Mouse (Mus musculus) right cerebral cortex, postnatal 36 days (tissue): ENCODE data around the gene Pdzd2.

ENCODE experiments used
- DNase-seq, 2 experiments: peaks; one replicate each; pipeline ENCODE4 v3.0.0; 2022; ENCODE audit warnings: low spot score in 2 of 2, mixed read lengths in 1 of 2

Gene Pdzd2

DNA sequence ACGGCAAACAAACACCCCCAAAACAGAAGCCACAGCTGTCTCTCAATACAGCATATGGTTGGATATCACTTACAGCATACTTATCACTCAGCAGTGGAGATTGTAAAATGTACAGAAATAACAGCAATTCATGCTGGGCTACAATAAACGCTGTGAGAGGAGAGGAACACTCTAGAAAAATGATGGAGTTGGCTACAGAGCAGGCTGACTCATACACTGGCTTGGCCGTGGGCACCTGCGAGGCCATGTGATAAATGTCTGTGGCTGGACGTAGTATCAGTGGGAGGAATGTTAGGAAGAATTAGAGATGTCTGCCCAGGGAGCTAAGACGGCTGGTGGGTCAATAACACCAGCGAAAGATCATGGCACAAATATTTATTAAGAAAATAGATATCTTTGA lies 308.0 kb downstream of the Pdzd2 start:
- peak; percentile 20 to 29 for DNase-seq

DNA sequence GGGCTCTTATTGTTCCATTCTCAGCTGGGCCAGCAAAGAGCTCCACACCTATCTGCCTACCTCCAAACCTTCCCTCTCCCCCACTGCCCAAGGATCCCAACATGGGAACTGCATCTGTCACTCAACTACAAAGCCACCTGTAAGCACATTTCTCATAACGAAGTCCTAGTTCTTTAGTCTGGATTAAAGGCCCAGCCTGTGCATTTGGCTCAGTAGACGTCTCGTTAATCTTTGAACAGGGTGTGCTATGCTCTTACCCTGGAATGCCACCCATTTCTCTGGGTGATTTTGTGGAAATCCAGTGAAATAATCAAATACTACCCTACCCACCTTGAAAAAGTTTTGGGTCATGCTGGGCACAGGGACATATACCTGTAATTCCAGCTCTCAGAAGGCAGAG lies 308.5 kb downstream of the Pdzd2 start:
- DNase-seq: no peak

DNA sequence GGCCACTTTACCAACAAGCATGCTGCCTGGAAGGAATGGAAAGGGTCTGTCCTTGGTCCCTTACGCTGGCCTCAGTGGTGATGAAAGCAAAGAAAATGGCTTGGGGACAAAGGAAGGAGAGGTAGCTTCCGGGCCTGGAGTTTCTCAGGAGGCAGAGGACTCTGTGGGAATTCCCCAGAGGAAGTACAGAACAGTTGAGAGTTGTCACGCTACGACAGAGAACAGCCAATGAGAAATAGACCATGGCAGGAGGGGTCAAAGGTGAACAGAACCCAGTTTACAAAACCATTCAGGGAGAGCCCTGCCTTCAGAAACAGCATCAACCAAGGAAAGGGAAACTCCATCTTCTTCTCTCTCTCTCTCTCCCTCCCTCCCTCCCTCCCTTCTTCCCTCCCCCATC lies 309.1 kb downstream of the Pdzd2 start:
- no peak for DNase-seq

DNA sequence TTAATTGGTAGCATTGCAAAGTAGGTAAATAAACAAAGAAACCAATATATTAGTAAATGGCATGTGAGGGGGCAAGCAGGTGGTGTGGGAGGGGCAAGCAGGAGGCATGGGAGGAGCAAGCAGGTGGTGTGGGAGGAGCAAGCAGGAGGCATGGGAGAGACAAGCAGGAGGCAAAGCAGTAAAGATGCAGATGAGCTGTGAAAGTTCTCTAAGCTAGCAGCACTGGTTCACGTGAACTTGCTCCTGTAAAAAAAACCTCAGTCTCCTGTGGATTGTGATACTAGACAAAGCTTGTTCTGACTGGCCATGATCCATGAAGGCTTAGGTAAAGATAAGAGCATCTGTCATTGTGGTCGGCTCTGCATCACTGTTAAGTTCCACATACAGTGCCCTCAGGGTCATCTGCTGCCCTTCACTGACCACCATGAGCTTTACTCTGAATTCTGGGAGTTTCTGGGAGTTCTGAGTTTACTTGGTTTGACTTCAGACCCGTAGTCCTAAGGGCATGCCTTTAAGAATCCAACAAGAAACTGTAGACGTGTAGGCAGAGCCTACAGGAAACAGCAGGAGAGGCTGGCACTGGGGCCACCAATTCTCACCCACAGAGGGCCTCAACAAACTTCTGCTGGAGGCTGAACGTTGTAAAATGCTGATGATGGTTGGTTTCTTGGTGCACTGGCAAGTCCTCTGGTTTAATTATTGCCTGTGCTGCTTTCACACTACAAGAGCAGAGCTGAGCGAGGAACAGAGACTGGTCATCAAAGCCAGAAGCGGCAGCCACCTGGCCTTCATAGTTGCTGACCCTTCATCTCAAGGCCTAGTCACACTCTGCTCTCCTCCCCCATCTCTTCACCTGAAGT lies 309.9 kb downstream of the Pdzd2 start:
- DNase-seq: no peak

DNA sequence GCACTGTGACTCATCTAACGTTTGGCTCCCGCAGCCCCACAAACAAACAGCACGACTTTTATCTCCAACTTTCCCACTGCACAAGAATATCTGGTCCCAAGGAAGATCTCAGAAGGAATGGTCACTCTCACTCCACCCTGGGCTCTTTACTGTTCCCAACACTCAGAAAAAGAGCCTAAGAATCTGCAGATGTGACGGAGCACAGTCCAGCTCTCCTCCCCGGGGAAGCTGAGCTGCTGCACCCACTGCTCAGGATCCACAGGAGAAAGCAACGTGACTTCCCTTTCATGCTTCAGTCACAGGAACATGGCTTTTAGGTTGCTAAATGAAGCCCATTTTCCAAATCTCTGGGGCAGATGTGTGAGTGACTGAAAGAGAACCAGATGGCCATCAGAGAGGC lies 311.9 kb downstream of the Pdzd2 start:
- no peak for DNase-seq

DNA sequence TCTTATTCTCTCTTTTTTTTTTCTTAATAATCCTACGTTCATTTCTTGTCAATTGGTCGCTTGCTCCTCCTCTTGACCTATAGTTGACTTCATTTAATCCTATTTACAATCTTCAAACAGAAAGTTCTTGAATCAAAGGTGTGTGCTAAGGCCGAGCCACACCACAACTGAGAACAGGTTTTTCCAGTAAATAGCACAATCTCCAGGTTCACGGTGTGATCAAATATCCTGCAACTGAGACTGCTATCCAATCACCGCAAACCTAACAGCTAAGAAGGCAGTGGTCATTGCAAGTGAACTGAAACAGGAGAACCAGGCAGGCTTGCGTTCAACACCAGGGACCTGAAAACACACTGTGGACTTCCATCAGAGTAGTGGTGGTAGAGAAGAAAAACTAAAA lies 313.4 kb downstream of the Pdzd2 start:
- DNase-seq: no peak

DNA sequence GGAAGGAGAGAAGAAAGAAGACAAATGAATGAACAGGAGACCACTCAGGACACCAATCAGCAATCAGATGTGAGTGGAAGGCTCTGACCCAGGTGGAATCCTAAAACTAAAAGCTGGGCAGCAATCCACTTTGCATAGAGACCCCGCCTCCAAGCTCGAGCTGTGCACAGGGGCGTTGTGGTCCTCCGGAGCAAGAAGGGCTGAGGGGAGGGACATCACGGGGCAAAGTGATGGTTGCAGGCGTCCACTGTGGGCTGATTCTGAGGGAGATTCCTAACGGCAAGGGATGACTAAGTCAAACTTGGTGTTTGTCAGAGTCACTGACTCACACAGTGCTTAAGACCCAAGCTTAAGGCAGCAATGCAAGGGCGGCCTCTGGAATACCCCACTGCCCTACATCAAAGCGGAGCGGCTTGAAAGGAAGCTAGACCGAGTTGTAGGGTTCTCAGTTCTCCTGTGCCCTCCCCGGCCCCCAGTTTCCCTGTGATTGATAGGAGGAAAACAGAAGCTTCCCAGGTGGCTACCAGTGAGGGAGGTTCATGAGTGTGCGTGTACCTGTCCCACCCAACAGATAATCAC lies 314.6 kb downstream of the Pdzd2 start:
- DNase-seq: no peak

DNA sequence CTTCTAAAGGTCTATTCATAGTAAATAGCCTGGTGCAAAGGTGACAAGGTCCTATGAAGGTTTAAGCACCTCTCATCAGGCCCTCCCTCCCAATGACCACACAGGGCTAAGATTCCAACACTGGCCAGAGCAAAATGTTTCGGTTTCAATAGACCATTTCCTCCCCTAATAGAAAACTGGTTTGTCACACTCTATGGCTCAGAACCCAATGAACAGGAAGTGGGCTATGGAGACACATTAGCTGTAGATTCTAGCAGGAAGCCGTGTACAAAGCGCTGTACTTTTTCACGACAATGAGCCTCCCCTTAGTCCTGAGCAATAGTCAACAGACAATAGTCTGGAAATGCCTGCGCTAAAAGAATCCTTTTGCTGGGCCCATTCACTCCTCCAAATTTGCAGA lies 315.5 kb downstream of the Pdzd2 start:
- DNase-seq: no peak

DNA sequence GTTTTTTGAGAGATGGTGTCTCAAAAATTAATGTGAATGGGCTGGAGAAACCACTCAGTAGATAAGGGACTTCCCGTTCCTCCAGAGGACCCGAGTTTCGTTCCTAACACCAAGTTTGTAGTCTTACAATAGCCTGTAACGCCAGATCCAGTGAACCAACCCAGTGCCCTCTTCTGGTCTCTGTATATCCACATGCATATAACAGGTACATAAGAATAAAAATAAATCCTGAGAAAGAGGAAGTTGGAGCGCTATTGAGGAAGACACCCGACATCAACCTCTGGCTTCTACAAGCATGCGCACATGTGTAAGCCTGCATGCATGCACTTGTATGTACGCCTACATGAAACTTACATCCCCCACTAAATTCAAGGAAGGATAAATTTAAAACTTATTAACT lies 318.8 kb downstream of the Pdzd2 start:
- DNase-seq: no peak

DNA sequence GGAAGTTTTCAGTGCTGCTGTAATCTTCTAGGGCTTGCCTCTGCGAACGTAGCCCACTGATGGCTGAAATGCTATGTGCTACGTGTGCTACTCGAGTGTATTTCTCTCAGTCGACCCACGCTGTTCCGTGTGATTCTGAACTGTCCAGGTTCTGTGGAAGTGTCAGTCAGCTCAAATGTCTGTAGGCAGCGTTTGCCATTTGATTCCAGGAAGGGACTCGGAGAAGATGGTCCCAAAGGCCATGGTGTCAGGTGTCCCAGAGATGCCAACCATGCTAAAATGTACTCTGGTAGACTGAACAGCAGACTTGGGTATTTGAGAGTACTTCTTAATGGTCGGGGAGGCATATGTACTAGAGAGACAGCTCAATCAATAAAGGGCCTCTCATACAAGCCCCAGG lies 319.3 kb downstream of the Pdzd2 start:
- no peak for DNase-seq

DNA sequence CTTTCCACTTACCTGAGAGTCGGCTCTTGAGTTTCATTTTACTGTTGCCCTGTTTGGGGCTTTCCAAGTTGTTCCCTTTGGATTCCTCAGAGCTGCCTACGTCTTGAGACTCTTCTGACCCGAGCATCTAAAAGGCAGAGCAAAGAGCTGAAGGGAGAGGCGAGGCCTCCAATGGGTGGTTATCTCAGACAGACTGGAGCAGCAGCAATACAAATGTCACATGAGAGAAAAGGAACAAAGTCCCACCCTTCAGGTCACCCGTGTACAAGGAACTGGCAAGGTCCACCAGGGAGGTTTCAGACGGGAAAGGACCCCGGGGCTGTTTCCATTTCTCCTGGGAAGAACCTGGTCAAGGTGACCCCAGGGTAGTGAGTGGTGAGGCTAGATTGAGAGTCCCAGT lies 320.3 kb downstream of the Pdzd2 start:
- no peak for DNase-seq

DNA sequence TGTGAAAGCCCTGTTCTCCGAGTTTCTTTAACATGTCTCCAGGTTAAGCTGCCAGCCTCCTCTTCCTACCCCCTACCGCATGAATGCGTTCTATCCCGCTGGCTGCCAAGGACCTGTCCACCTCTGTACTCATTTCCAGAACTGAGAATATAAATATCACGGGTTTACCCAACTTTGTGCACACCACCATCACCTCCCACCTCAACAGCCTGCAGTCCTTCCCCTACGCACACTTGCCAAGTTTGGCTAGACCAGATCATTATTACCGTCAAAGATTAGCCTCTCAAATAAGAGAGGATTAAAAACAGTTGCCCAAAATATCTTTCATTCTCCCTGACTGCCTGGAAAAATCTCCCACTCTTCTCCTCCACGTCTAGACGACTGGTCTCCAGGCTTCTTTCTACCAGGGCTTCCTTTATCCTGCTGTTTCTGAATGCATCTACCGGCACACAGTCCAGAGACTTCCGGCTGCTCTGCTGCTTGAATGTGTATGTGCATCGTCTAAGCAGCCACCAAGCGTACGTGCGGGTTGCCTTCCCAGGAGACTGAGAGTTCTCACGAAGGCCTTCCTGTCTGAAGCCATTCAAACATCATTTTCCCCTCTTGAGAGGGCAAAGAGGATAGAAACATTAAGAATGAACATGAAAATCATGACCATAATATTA lies 324.1 kb downstream of the Pdzd2 start:
- peak in 1 of 2 experiments; percentile 25 for DNase-seq

DNA sequence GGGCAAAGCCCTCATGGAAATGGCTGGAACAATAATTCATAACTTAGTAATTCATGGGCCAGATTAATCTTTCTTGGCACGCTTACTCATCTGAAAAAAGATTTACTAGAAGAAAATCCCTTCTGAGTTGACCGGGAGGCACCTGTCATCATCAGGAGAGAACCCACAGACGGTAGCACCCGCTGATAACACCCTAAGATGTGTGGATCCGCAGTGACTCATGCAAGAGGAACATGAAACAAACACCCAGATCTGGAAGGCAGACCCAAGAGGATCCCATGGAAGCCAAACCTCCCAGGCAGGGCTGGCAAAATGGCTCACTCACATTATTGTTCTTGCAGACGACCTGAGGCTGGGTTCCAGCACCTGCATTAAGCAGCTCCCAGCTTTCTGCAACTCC lies 325.0 kb downstream of the Pdzd2 start:
- peak in 1 of 2 experiments; percentile 20 for DNase-seq

DNA sequence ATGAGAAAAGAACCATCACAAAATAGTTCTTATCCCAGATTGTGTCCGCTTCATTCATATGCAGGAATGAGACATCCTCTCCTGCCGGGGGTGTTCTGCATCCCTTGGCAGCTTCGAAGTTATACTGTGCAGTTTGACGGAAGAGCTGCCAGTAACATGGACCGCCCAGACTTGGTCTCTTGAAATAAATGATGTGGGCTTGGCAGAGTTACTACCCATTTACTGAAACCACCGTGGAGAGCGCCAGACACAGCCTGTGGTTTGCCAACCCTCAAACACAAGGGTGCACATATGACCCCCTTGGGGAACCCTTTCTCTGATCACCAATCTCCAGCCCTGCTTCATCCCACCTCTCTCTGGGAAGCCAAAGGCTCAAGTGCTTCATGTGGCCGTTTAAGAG lies 331.5 kb downstream of the Pdzd2 start:
- peak in 1 of 2 experiments; percentile 37 for DNase-seq

DNA sequence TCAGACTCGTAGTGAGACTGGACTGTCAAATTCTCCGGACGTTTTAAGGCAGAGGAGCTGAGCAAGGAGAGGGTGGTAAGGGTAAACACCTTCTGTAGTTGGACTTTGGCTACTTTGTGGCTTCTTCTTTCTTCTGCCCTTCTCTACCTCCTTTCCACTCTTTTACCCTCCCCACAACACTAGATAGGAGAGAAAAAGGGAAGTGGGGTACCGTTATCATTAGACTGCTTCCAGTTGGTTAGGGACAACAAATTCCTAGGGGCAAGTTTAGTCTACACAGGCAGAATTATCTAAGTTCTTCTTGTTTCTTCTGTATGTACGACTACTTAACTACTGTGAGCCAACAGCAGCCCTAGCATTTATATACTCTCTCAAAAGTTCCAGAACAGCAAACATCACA lies 334.1 kb downstream of the Pdzd2 start:
- DNase-seq: no peak

DNA sequence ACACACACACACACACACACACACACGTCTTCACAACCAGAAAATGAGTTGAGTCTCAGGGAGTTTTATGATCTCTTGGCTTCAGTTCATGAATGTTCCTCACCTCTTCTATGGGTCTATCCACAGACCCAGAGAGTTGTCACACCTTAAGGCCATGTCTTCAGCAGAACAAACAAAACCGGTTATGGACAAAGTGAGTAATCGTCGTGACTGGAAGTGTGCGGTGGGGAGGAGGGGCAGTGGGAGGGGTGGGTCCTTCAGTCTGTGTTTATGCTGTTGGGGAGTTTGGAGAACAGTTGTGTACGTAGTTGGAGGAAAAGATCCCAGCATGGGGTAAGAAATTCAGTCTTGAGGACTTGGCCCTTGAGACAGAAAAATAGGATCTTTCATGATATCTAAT lies 342.7 kb downstream of the Pdzd2 start:
- no peak for DNase-seq

DNA sequence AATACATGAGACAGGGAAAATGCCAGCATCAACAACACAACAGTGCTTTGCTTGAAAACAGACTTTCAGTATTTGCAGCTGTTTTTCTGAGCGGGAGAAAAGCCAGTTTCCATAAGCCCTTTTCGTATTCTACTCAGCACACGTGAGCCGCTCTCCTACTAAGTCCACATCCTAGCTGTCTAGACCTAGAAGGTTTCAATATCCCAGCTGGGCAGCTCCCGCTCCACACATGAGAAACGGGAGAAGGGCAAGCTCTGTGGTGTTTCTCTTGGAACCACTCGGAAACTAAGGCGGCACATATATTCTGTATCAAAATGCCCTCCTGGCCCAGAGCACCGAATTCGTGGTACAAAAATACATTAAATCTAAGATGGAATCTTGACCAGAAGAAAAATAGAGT lies 345.0 kb downstream of the Pdzd2 start:
- DNase-seq: no peak

DNA sequence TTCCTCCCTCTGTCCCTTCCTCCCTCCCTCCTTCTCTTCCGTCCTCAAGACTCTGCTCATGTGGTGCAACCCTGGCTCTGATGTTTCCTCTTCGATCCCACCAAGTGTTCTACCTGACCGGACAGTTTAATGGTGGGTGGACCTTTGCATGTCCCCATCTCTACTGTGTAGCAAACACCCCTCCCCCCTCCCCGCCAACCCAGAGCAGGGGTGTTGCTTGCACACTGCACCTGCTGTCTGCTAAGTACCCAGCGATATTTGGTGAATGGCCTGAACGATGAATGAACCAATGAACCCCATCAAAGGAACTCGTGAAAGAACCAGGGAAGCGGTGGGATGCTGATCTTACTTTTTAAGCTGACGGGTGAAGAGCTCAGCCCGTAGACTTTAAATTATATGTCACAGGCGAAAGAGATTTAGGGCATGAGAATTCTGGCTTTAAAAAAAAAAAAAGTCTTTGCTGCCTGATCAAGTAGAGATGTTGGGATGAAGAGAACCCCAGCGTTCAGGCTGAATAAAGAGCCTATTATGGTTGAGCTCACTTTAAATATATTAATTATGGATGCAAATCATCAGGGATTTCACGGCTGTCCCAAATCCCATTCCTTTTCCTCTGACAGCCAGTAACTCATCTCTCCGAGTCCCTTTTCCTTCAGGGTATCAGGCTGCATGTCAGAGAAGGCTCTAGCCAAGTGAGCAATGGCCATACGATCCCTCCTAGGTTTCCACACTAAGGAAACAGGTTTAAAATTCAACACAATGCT lies 350.8 kb downstream of the Pdzd2 start:
- no peak for DNase-seq

DNA sequence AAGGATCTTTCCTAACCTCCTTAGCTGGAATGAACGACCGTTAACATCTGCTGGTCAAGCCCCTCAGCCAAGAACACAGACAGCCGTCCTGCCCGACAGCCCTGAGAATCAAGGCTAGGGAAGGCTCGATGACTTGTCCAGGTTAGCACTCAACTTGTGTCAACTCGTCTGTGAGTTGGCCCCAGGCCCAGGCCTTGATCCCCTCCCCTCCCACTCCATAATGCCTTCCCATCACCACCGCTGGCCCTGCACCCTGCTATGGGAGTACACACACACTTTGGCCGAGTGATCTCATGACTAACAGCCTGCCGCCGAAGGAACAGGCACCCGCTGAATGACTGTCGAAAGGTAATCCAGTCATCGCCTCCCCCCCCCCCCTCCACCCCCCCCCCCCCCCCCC lies 355.0 kb downstream of the Pdzd2 start:
- no peak for DNase-seq

DNA sequence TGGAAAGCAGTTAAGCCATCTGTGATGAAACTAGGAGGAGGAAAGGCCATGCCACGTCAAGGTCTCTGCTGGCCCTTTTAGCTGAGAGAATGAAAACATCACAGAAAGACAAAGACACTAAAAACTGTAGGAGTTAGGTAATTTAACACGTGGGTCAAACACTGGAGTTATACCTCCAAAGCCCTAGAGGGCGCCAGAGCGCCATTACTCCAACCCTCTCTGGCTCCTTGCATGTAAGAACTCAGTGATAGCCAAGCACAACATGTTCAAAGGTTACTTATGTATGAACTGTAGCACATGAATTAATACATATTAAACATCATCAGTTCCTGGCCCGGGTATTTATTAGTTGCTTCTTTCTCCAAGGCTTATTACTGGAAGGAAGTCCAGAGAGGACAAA lies 359.2 kb downstream of the Pdzd2 start:
- DNase-seq: no peak

DNA sequence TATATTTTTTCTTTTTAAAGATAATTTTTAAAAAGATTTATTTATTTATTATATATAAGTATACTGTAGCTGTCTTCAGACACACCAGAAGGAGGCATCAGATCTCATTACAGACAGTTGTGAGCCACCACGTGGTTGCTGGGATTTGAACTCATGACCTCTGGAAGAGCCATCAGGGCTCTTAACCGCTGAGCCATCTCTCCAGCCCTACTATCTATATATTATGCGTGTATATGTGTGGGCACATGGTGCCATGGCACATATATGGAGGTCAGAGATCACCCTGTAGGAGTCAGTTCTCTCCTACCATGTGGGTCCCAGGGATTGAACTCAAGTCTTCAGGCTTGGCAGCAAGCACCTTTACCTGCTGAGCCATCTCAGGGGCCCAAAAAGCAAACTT lies 359.7 kb downstream of the Pdzd2 start:
- no peak for DNase-seq

DNA sequence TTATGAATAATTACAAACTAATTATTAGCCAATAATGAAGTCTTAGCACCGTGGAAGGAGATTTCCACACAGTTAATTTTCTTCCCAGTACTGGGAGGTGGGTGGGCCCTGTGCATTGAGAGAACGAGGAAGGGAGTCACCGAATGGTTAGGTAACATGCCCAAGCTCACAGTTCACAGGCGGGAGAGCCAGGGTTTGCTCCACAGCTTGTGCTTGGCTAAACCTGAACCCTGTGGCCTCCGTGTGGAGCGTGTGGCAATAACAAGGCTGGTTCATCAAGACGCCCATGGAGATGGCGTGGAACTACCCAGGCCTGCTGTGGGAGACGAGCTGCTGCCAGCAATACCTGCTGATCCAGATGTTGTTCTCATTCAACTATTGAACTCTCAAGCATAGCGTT lies 361.9 kb downstream of the Pdzd2 start:
- DNase-seq: no peak
